Mouse (Mus musculus) embryonic facial prominence, embryonic 10.5 days (tissue): Measurements from ENCODE around the gene Vmac. TPM values are rescaled to one million over a fixed set of nuclear protein-coding genes. Genes with fewer than 3 reads are reported as not detected.
A peak's percentile ranks its signal among the peaks of the same experiment; 100 is the strongest.

ENCODE experiments used
- DNase-seq: peaks from one replicate; pipeline ENCODE4 v3.0.0-alpha.2; 2017; ENCODE audit warnings: low spot score
- H3K27ac ChIP-seq: fragments of 300-500 bp; sonication (generic); replicated peaks from 2 replicates; pipeline ENCODE4 v1.5.1; 2016; ENCODE audit warnings: mild to moderate bottlenecking
- H3K27me3 ChIP-seq: fragments of 300-500 bp; sonication (generic); replicated peaks from 2 replicates; pipeline ENCODE4 v1.6.1; 2016; ENCODE audit warnings: low read depth, mild to moderate bottlenecking; ENCODE audit not compliant: poor library complexity, severe bottlenecking
- H3K36me3 ChIP-seq: fragments of 300-500 bp; sonication (generic); replicated peaks from 2 replicates; pipeline ENCODE4 v1.6.1; 2016; ENCODE audit warnings: mild to moderate bottlenecking, moderate library complexity
- H3K4me1 ChIP-seq: fragments of 300-500 bp; sonication (generic); 2 replicates; pipeline ENCODE4 v1.6.1; 2016
- H3K4me3 ChIP-seq: fragments of 300-500 bp; sonication (generic); 2 replicates; pipeline ENCODE4 v1.5.1; 2016; ENCODE audit warnings: mild to moderate bottlenecking, moderate library complexity
- H3K9me3 ChIP-seq: fragments of 300-500 bp; sonication (generic); 2 replicates; pipeline ENCODE4 v1.6.1; 2016; ENCODE audit warnings: mild to moderate bottlenecking
- WGBS: fragments of 180-500 bp; shearing (Covaris S2); methylation state at CpG from one replicate; pipeline ENCODE4 v1.1.7; 2016; 5-methylcytosine and 5-hydroxymethylcytosine counted together
- polyA plus RNA-seq: library from polyadenylated mRNA; unstranded; fragments of >200 nt; fragmentation: Nextera tagmentation; extraction: Ambion mirVana; gene quantifications from 2 replicates; pipeline ENCODE4 v1.2.1, GENCODE M21; 2016

Gene Vmac
- polyA plus RNA-seq, 1 experiment from 2014 or later: 14.5 TPM

GRCm38 (mm10) chr17:56703038-56703437 lies 14.8 kb downstream of the Vmac start:
- H3K27ac ChIP-seq: no peak overlapping the region
- 85% methylated on average over 4 of the region's 4 CpGs for WGBS
- H3K9me3 ChIP-seq: no peaks in the 10 kb centered on the region
- H3K27me3 ChIP-seq: no peaks in the 10 kb centered on the region
- DNase-seq: no peak
- peaks cover 100% of the 10 kb centered on the region for H3K36me3 ChIP-seq
- no peaks in the 10 kb centered on the region for H3K4me1 ChIP-seq
- H3K4me3 ChIP-seq: no peak overlapping the region

GRCm38 (mm10) chr17:56700451-56700850 lies 17.4 kb downstream of the Vmac start:
- WGBS: 89% methylated on average over 2 of the region's 2 CpGs
- Histone ChIP-seq H3K4me3 (no peak overlapping the region), H3K27ac (no peak overlapping the region), H3K4me1 (no peaks in the 10 kb centered on the region), H3K9me3 (no peaks in the 10 kb centered on the region), H3K27me3 (no peaks in the 10 kb centered on the region), H3K36me3 (peaks cover 100% of the 10 kb centered on the region)
- no peak for DNase-seq

- Histone ChIP-seq H3K9me3 (no peaks in the 10 kb centered on the region), H3K36me3 (peaks cover 100% of the 10 kb centered on the region), H3K27me3 (no peaks in the 10 kb centered on the region), H3K4me1 (no peaks in the 10 kb centered on the region), H3K27ac (no peak overlapping the region), H3K4me3 (no peak overlapping the region)
- DNase-seq: no peak
- WGBS: 92% methylated on average over 6 of the region's 6 CpGs
Measured at GRCm38 (mm10) chr17:56693851-56694310, 23.9 kb downstream of the Vmac start.

GRCm38 (mm10) chr17:56693395-56693794 lies 24.4 kb downstream of the Vmac start:
- DNase-seq: no peak
- no peaks in the 10 kb centered on the region for H3K27me3 ChIP-seq
- WGBS: 75% methylated on average over 1 of the region's 1 CpGs
- peaks cover 100% of the 10 kb centered on the region for H3K36me3 ChIP-seq
- H3K27ac ChIP-seq: no peak overlapping the region
- H3K4me3 ChIP-seq: no peak overlapping the region
- no peaks in the 10 kb centered on the region for H3K4me1 ChIP-seq
- no peaks in the 10 kb centered on the region for H3K9me3 ChIP-seq

- no peak for DNase-seq
- Histone ChIP-seq H3K9me3 (no peaks in the 10 kb centered on the region), H3K36me3 (peaks cover 100% of the 10 kb centered on the region), H3K27ac (no peak overlapping the region), H3K4me1 (no peaks in the 10 kb centered on the region), H3K4me3 (no peak overlapping the region), H3K27me3 (no peaks in the 10 kb centered on the region)
- WGBS: 93% methylated on average over 2 of the region's 2 CpGs
Measured at GRCm38 (mm10) chr17:56688689-56689088, 29.1 kb downstream of the Vmac start.

GRCm38 (mm10) chr17:56688045-56688444 lies 29.8 kb downstream of the Vmac start:
- DNase-seq: no peak
- H3K27me3 ChIP-seq: no peaks in the 10 kb centered on the region
- peaks cover 100% of the 10 kb centered on the region for H3K36me3 ChIP-seq
- H3K9me3 ChIP-seq: no peaks in the 10 kb centered on the region
- no peaks in the 10 kb centered on the region for H3K4me1 ChIP-seq
- no peak overlapping the region for H3K27ac ChIP-seq
- no peak overlapping the region for H3K4me3 ChIP-seq

- DNase-seq: no peak
- Histone ChIP-seq H3K4me1 (no peaks in the 10 kb centered on the region), H3K27me3 (no peaks in the 10 kb centered on the region), H3K36me3 (peaks cover 100% of the 10 kb centered on the region), H3K4me3 (no peak overlapping the region), H3K27ac (no peak overlapping the region), H3K9me3 (no peaks in the 10 kb centered on the region)
- 90% methylated on average over 4 of the region's 4 CpGs for WGBS
Measured at GRCm38 (mm10) chr17:56686801-56687200, 31.0 kb downstream of the Vmac start.

- 90% methylated on average over 2 of the region's 2 CpGs for WGBS
- Histone ChIP-seq H3K27ac (no peak overlapping the region), H3K27me3 (no peaks in the 10 kb centered on the region), H3K36me3 (peaks cover 100% of the 10 kb centered on the region), H3K4me1 (no peaks in the 10 kb centered on the region), H3K9me3 (no peaks in the 10 kb centered on the region), H3K4me3 (no peak overlapping the region)
- no peak for DNase-seq
Measured at GRCm38 (mm10) chr17:56684649-56685048, 33.2 kb downstream of the Vmac start.

GRCm38 (mm10) chr17:56683546-56684140 lies 34.2 kb downstream of the Vmac start:
- no peaks in the 10 kb centered on the region for H3K4me1 ChIP-seq
- H3K27ac ChIP-seq: no peak overlapping the region
- WGBS: 90% methylated on average over 5 of the region's 5 CpGs
- H3K9me3 ChIP-seq: no peaks in the 10 kb centered on the region
- no peak overlapping the region for H3K4me3 ChIP-seq
- peaks cover 100% of the 10 kb centered on the region for H3K36me3 ChIP-seq
- H3K27me3 ChIP-seq: no peaks in the 10 kb centered on the region
- DNase-seq: no peak

- WGBS: 72% methylated on average over 3 of the region's 3 CpGs
- Histone ChIP-seq H3K4me1 (no peaks in the 10 kb centered on the region), H3K27me3 (no peaks in the 10 kb centered on the region), H3K36me3 (peaks cover 98% of the 10 kb centered on the region), H3K27ac (no peak overlapping the region), H3K4me3 (no peak overlapping the region), H3K9me3 (no peaks in the 10 kb centered on the region)
- DNase-seq: no peak
Measured at GRCm38 (mm10) chr17:56682880-56683279, 34.9 kb downstream of the Vmac start.

GRCm38 (mm10) chr17:56681791-56682190 lies 36.0 kb downstream of the Vmac start:
- 79% methylated on average over 4 of the region's 4 CpGs for WGBS
- DNase-seq: no peak

GRCm38 (mm10) chr17:56673647-56674416 lies 44.0 kb downstream of the Vmac start:
- peaks cover 33% of the 10 kb centered on the region for H3K4me1 ChIP-seq
- peaks cover 42% of the 10 kb centered on the region for H3K36me3 ChIP-seq
- H3K4me3 ChIP-seq: peak overlapping the region; percentile 86
- DNase-seq: no peak
- 2% methylated on average over 37 of the region's 37 CpGs for WGBS
- peak overlapping the region; percentile 97 for H3K27ac ChIP-seq
- no peaks in the 10 kb centered on the region for H3K9me3 ChIP-seq
- no peaks in the 10 kb centered on the region for H3K27me3 ChIP-seq

More at GRCm38 (mm10) chr17:56681791-56682190, 36.0 kb downstream of the Vmac start:
- Histone ChIP-seq H3K4me3 (no peak overlapping the region), H3K36me3 (peaks cover 98% of the 10 kb centered on the region), H3K27me3 (no peaks in the 10 kb centered on the region), H3K4me1 (no peaks in the 10 kb centered on the region), H3K9me3 (no peaks in the 10 kb centered on the region), H3K27ac (no peak overlapping the region)
